Mouse (Mus musculus) MEL (cell line): ENCODE results near the gene Hist2h3c1.

ENCODE experiments used
- CTCF ChIP-seq, 3 experiments: IDR thresholded peaks in 2 of 3; conservative IDR thresholded peaks in 1 of 3; 2 replicates each; pipeline ENCODE4 v1.5.1; 2011 to 2012; ENCODE audit warnings: low read length in 3 of 3, low read depth in 2 of 3, mild to moderate bottlenecking in 2 of 3, improper control_type of control experiment in 1 of 3, inconsistent platforms in 1 of 3, mixed read lengths in 1 of 3, moderate library complexity in 1 of 3; ENCODE audit not compliant: control insufficient read depth in 1 of 3, insufficient read depth in 1 of 3, poor library complexity in 1 of 3, severe bottlenecking in 1 of 3
- E2F4 ChIP-seq: IDR thresholded peaks from 2 replicates; pipeline ENCODE4 v1.6.1; 2011; ENCODE audit warnings: low read depth, low read length, improper control_type of control experiment, borderline replicate concordance
- GATA1 ChIP-seq: IDR thresholded peaks from 2 replicates; pipeline ENCODE4 v1.6.1; 2011; ENCODE audit warnings: low read depth, low read length, improper control_type of control experiment
- HCFC1 ChIP-seq: IDR thresholded peaks from 2 replicates; pipeline ENCODE4 v1.6.1; 2012; ENCODE audit warnings: low read depth, mild to moderate bottlenecking, inconsistent platforms, low read length, improper control_type of control experiment, moderate library complexity
- MAFK ChIP-seq: IDR thresholded peaks from 2 replicates; pipeline ENCODE4 v1.6.1; 2011; ENCODE audit warnings: low read depth, mild to moderate bottlenecking, low read length, improper control_type of control experiment, borderline replicate concordance
- MAZ ChIP-seq: IDR thresholded peaks from 2 replicates; pipeline ENCODE4 v1.6.1; 2012; ENCODE audit warnings: low read depth, mild to moderate bottlenecking, inconsistent platforms, low read length, improper control_type of control experiment
- POLR2A ChIP-seq, 2 experiments: IDR thresholded peaks; 2 replicates each; pipeline ENCODE4 v1.6.1; 2011 to 2012; ENCODE audit warnings: low read length in 2 of 2, mild to moderate bottlenecking in 2 of 2, control low read depth in 1 of 2, improper control_type of control experiment in 1 of 2, low read depth in 1 of 2, moderate library complexity in 1 of 2; ENCODE audit not compliant: control insufficient read depth in 1 of 2, insufficient read depth in 1 of 2, poor library complexity in 1 of 2
- SMC3 ChIP-seq: IDR thresholded peaks from 2 replicates; pipeline ENCODE4 v1.6.1; 2011; ENCODE audit warnings: low read depth, low read length, improper control_type of control experiment
- UBTF ChIP-seq: IDR thresholded peaks from 2 replicates; pipeline ENCODE4 v1.6.1; 2012; ENCODE audit warnings: low read depth, mild to moderate bottlenecking, inconsistent platforms, low read length, improper control_type of control experiment, moderate library complexity, borderline replicate concordance; ENCODE audit not compliant: insufficient read depth

DNA sequence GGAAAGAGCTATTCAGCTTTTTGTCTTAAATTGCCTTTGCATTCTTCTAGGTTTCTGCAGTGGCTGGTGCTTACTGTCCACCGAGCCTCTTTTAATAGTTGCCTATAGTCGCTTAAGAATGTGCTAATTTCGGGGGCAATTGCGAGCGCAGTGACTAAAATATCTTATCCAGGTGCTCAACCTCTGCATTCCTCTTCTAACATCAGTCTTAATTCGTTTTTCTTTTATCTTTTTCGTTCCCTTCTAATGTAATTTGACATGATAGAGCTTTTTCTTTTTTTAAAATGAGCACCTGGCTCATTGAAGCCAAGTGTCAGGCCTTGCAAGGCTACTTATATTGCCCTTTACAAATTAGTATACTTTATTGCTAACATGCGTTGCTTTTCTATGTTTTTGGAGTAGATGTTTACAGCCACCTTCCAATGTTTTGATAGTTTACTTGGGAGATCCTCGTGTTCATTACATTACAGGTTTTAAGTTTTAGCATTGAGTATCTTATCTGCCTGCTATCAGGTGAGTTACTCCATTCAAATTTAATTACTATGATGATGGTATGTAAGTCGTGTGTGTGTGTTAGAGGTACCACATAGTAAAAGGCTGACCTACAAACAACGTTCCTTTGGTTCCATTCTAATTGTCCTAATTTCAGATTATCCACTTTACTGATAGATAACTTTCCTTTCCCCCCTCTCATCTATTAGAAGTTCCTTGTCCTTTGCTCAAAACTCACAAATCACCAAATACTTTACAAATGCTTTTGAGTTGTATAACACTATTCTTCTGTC is 1.1 kb downstream of the Hist2h3c1 start:
- no peak for TF ChIP-seq MAZ
- no peak for TF ChIP-seq MAFK
- TF ChIP-seq GATA1: no peak
- peak in 1 of 2 experiments; percentile 80; a peak in 2 of 4 replicates for TF ChIP-seq POLR2A (IDR thresholded peaks at IDR 0.05; ENCODE audit: control insufficient read depth in 1 of 2, insufficient read depth in 1 of 2, low read depth in 1 of 2, low read length in 2 of 2, poor library complexity in 1 of 2)
- no peak for TF ChIP-seq CTCF (IDR thresholded peaks at IDR 0.05 in 2 of 3, conservative IDR thresholded peaks at IDR 0.05 in 1 of 3; ENCODE audit: control insufficient read depth in 1 of 3, insufficient read depth in 1 of 3, low read depth in 2 of 3, low read length in 3 of 3, poor library complexity in 1 of 3, severe bottlenecking in 1 of 3)
- TF ChIP-seq E2F4: no peak
- no peak for TF ChIP-seq HCFC1
- TF ChIP-seq UBTF: no peak
- TF ChIP-seq SMC3: no peak
